Mouse (Mus musculus) CD4-positive, CD25-positive, alpha-beta regulatory T cell (primary cell): ENCODE results near the gene Plek. TPM values are rescaled to one million over a fixed set of nuclear protein-coding genes. Genes with fewer than 3 reads are reported as not detected.

Source experiments
- polyA plus RNA-seq: library from polyadenylated mRNA; unstranded; fragments of 100-300 nt; shearing (Covaris generic); gene quantifications from one replicate; pipeline ENCODE4 v1.2.1, GENCODE M21; 2017

The Plek gene
- 2.1 TPM for polyA plus RNA-seq

DNA sequence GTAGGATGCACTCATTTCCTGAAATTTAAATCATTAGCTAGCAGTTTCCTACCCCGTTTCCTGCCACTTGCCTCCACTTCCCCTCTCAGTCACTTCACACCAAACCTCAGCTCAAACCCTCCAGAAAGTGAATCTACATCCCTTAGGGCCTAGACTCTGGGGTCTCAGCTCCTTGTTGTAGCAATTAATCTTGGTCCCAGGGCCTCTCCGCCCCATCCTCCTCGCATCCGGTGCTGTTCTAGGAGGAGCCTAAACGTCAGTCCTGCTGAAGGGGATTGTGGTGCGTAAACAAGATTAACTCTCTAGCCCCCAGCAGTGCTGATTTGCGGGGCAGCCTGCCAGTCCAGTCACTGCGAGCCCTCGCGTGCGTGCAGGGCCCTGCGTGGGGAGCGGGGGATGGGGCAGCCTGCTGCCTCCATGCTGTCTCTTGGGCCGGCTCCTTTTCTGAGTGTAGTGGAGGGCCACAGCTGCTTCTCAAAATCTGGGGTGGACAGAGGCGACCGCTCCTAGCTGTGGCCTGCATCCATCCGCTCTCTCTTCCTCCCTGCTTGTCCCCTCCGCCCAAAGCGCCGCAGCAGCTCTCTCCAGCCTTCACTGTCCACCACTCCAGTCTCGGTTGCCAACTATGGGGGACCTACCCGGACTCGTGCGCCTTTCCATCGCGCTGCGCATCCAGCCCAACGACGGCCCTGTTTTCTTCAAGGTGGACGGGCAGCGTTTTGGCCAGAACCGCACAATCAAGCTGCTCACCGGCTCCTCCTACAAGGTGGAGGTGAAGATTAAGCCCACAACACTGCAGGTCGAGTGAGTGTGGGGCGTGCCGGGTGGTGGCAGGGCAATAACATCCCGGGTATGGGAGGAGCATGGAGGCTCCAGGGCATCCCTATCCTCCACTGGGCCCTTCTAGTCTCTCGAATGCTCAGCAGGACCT, at the start of gene Plek, which contains the start of gene Cnrip1:
Plek (minus strand) TSS at position 837 of the 931 bp plus-strand sequence.
Cnrip1 (plus strand) TSS at position 42 of the 931 bp plus-strand sequence.

DNA sequence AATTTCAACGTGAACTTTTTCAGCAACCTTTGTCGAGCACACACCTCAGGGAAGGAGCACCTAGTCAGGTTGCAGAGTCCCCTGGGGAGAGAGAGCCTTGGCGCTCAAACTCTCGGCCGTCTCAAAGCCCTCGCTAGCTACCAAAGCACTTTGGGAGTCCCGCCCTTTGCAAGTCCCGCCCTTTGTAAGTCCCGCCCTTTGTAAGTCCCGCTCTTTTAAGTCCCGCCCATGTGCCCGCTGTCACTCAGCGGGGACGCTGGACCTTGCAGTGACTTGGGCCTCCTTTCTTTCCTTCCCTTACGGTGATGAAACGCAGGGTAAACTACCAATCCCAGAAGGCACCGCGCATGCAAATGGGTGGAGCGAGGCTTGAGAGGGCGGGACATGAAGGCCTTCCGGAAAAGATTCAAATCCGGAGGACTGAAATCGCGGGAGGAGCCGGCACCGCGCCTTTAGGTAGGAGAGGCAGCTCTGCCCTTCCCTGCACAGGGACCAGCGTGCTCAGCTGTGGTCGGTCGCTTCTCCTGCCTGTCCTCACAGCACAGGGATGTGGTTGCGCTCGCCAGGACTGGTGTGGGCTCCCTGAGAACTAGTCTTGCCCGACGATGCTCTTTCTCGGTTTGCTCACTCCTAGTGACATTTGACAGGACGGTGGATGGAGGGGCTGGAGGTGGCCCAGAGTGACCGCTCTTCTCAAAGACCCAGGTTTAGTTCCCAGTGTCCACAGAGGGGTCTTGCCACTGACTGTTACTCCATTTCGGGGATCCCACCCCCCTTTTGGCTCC, 101.0 kb downstream of the Plek start, which contains the start of gene Fbxo48:
Fbxo48 (plus strand) TSS at position 400 of the 785 bp plus-strand sequence.

Other genes starting within 250 kb of the Plek start
- 0.62 TPM for gene Fbxo48, start 101.0 kb downstream of the Plek start, polyA plus RNA-seq
- 5.8 TPM for gene Cnrip1, start 795 bp downstream of the Plek start, polyA plus RNA-seq
- gene Ppp3r1, start 106.9 kb upstream of the Plek start, polyA plus RNA-seq = 99.9 TPM
- gene Wdr92, start 129.7 kb upstream of the Plek start, polyA plus RNA-seq = 30.8 TPM
- 44.5 TPM for gene Pno1, start 159.2 kb upstream of the Plek start, polyA plus RNA-seq
- 61.7 TPM for gene C1d, start 205.2 kb upstream of the Plek start, polyA plus RNA-seq